Comparison of ENCODE assay signal across 9 mouse cellular contexts in genomic region chr6:29695290-29695674, GRCm38 (mm10). TPM values are rescaled to one million over a fixed set of nuclear protein-coding genes. Genes with fewer than 3 reads are reported as not detected.
DNase-seq lines count a peak whose midpoint lies in the region; ATAC-seq and TF ChIP-seq lines count a peak whose summit lies in the region.
"Had no signal": no experiment of that assay in that cellular context is flagged by ENCODE, and none has a peak within 500 bp of the region (broad histone marks: within the 10 kb centered on the region; RNA-seq: fewer than 3 reads in every experiment).

No protein-coding gene starts in this region.

- no peaks in the 10 kb centered on the region for H3K9me3 ChIP-seq in forebrain, embryonic 10.5 days
- no peaks in the 10 kb centered on the region for H3K9me3 ChIP-seq in forebrain, embryonic 16.5 days (ENCODE audit: control insufficient read depth, low read length)
- no peaks in the 10 kb centered on the region for H3K9me3 ChIP-seq in hindbrain, embryonic 15.5 days
- H3K9me3 ChIP-seq in midbrain, embryonic 16.5 days (replicated peaks; ENCODE audit: control insufficient read depth, low read length, poor library complexity, severe bottlenecking), result no peaks in the 10 kb centered on the region

- TF ChIP-seq CTCF in left cerebral cortex, adult 2 months (IDR thresholded peaks at IDR 0.05), result no peak

- no peak overlapping the region for H3K4me2 ChIP-seq in forebrain, embryonic 16.5 days (ENCODE audit: low read length)
- H3K4me2 ChIP-seq in hindbrain, embryonic 15.5 days, result peak overlapping the region; percentile 100
- peak overlapping the region; percentile 92 for H3K4me2 ChIP-seq in midbrain, embryonic 16.5 days (ENCODE audit: low read length)

- H3K27ac ChIP-seq in forebrain, embryonic 10.5 days, result peak overlapping the region; percentile 91
- H3K27ac ChIP-seq in forebrain, embryonic 16.5 days (ENCODE audit: low read length), result no peak overlapping the region
- H3K27ac ChIP-seq in left cerebral cortex, adult 2 months, result no peak overlapping the region
- no peak overlapping the region for H3K27ac ChIP-seq in hindbrain, embryonic 15.5 days (replicated peaks)
- H3K27ac ChIP-seq in midbrain, embryonic 16.5 days (ENCODE audit: low read length), result no peak overlapping the region

- intact Hi-C loops in left cerebral cortex, adult 2 months (cut with DNase I), result no loop called here
- intact Hi-C loops in left cerebral cortex, postnatal 36 days (cut with DNase I), result no loop called here

- peaks cover 58% of the 10 kb centered on the region for H3K27me3 ChIP-seq in forebrain, embryonic 10.5 days (ENCODE audit: poor library complexity, severe bottlenecking)
- peaks cover 5% of the 10 kb centered on the region for H3K27me3 ChIP-seq in forebrain, embryonic 16.5 days (replicated peaks; ENCODE audit: control insufficient read depth, insufficient read depth, low read length)
- H3K27me3 ChIP-seq in hindbrain, embryonic 15.5 days, result peaks cover 11% of the 10 kb centered on the region
- no peaks in the 10 kb centered on the region; the same call in 1 of the 2 replicates for H3K27me3 ChIP-seq in midbrain, embryonic 16.5 days (ENCODE audit: control insufficient read depth, insufficient read depth, low read depth, low read length)

- H3K4me1 ChIP-seq in forebrain, embryonic 10.5 days, result peaks cover 40% of the 10 kb centered on the region
- H3K4me1 ChIP-seq in forebrain, embryonic 16.5 days (replicated peaks; ENCODE audit: control insufficient read depth, insufficient read depth, low read length), result peaks cover 9% of the 10 kb centered on the region
- H3K4me1 ChIP-seq in hindbrain, embryonic 15.5 days (replicated peaks), result peaks cover 19% of the 10 kb centered on the region
- H3K4me1 ChIP-seq in midbrain, embryonic 16.5 days (ENCODE audit: control insufficient read depth, insufficient read depth, low read length), result peaks cover 9% of the 10 kb centered on the region

- no peak for ATAC-seq in forebrain, embryonic 16.5 days
- no peak for ATAC-seq in hindbrain, embryonic 15.5 days (ENCODE audit: low FRiP score, low read depth)
- no peak for ATAC-seq in midbrain, embryonic 16.5 days

- no peak overlapping the region for H3K9ac ChIP-seq in forebrain, embryonic 16.5 days (replicated peaks; ENCODE audit: low read depth, low read length)
- H3K9ac ChIP-seq in hindbrain, embryonic 15.5 days, result peak overlapping the region; percentile 69; the same call in 1 of the 2 replicates
- H3K9ac ChIP-seq in midbrain, embryonic 16.5 days (ENCODE audit: low read depth, low read length), result no peak overlapping the region

- no peak for DNase-seq in forebrain, embryonic 10.5 days (ENCODE audit: extremely low spot score, low spot score)
- DNase-seq in left cerebral cortex, adult 2 months (ENCODE audit: extremely low spot score in 1 of 2, low spot score in 2 of 2), result no peak
- DNase-seq in left cerebral cortex, postnatal 36 days (ENCODE audit: low spot score in 2 of 2), result no peak
- DNase-seq in thymus, postnatal 10 days (ENCODE audit: low spot score in 2 of 2), result no peak
- no peak for DNase-seq in cerebellum, postnatal 4 days (ENCODE audit: low spot score in 2 of 2)
- DNase-seq: cerebellum, adult 9-11 months had no signal

- WGBS in forebrain, embryonic 10.5 days, result 41% methylated on average over 3 of the region's 3 CpGs
- 46% methylated on average over 3 of the region's 3 CpGs for WGBS in forebrain, embryonic 16.5 days
- 48% methylated on average over 3 of the region's 3 CpGs for WGBS in hindbrain, embryonic 15.5 days
- 55% methylated on average over 3 of the region's 3 CpGs for WGBS in midbrain, embryonic 16.5 days

- H3K4me3 ChIP-seq in forebrain, embryonic 10.5 days, result peak overlapping the region; percentile 90
- H3K4me3 ChIP-seq in forebrain, embryonic 16.5 days (replicated peaks; ENCODE audit: low read length), result no peak overlapping the region
- H3K4me3 ChIP-seq in left cerebral cortex, adult 2 months, result peak overlapping the region; percentile 89; the same call in 1 of the 2 replicates
- peak overlapping the region; percentile 85 for H3K4me3 ChIP-seq in hindbrain, embryonic 15.5 days
- H3K4me3 ChIP-seq in midbrain, embryonic 16.5 days (ENCODE audit: low read depth, low read length), result no peak overlapping the region

- H3K36me3 ChIP-seq in forebrain, embryonic 10.5 days (replicated peaks), result no peaks in the 10 kb centered on the region
- H3K36me3 ChIP-seq in forebrain, embryonic 16.5 days (ENCODE audit: control insufficient read depth, insufficient read depth), result no peaks in the 10 kb centered on the region
- H3K36me3 ChIP-seq in hindbrain, embryonic 15.5 days, result no peaks in the 10 kb centered on the region
- no peaks in the 10 kb centered on the region for H3K36me3 ChIP-seq in midbrain, embryonic 16.5 days (ENCODE audit: control insufficient read depth, insufficient read depth, low read length)

RNA-seq across cellular contexts. Expression of gene Tspan33, which starts 1.3 kb away (rescaled TPM):
- polyA plus RNA-seq in forebrain, embryonic 10.5 days (2016; fragmentation: Nextera tagmentation; extraction: Ambion mirVana), result 11.5 and 13.3 TPM in 2 replicates
- 4.7 and 6.1 TPM in 2 replicates for polyA plus RNA-seq in forebrain, embryonic 16.5 days (2015; fragmentation: Nextera tagmentation; extraction: Ambion mirVana)
- total RNA-seq in left cerebral cortex, adult 2 months (2021), result 10 to 100 TPM; 27.5 to 28.2 TPM
- 10 to 100 TPM; 28.0 TPM for total RNA-seq in left cerebral cortex, postnatal 36 days (2021)
- 11.9 and 14.4 TPM in 2 replicates for polyA plus RNA-seq in hindbrain, embryonic 15.5 days (2015; fragmentation: Nextera tagmentation; extraction: Ambion mirVana)
- polyA plus RNA-seq in midbrain, embryonic 16.5 days (2015; fragmentation: Nextera tagmentation; extraction: Ambion mirVana), result 10.1 and 10.3 TPM in 2 replicates

RNA-seq across cellular contexts. Expression of gene Smo, which starts 40.0 kb away (rescaled TPM):
- 51.2 and 52.7 TPM in 2 replicates for polyA plus RNA-seq in forebrain, embryonic 10.5 days (2016; fragmentation: Nextera tagmentation; extraction: Ambion mirVana)
- polyA plus RNA-seq in forebrain, embryonic 16.5 days (2015; fragmentation: Nextera tagmentation; extraction: Ambion mirVana), result 11.5 and 11.7 TPM in 2 replicates
- 1 to 10 TPM; 9.0 to 9.2 TPM for total RNA-seq in left cerebral cortex, adult 2 months (2021)
- 1 to 10 TPM; 8.1 to 9.0 TPM for total RNA-seq in left cerebral cortex, postnatal 36 days (2021)
- polyA plus RNA-seq in hindbrain, embryonic 15.5 days (2015; fragmentation: Nextera tagmentation; extraction: Ambion mirVana), result 14.7 and 15.7 TPM in 2 replicates
- 8.8 TPM in 2 replicates for polyA plus RNA-seq in midbrain, embryonic 16.5 days (2015; fragmentation: Nextera tagmentation; extraction: Ambion mirVana)

Comparison
In these comparisons a context has a peak if more than half of its experiments do, and no peak if none do; other contexts are left out.
1. H3K4me3 ChIP-seq: peak in forebrain, embryonic 10.5 days (single experiment), left cerebral cortex, adult 2 months (single experiment) and hindbrain, embryonic 15.5 days (single experiment); none in forebrain, embryonic 16.5 days (single experiment) and midbrain, embryonic 16.5 days (single experiment).